Comparison of ENCODE assay signal across 29 mouse cellular contexts in genomic region chr3:94702856-94703255, GRCm38 (mm10). TPM values are rescaled to one million over a fixed set of nuclear protein-coding genes. Genes with fewer than 3 reads are reported as not detected.
DNase-seq lines count a peak whose midpoint lies in the region; ATAC-seq and TF ChIP-seq lines count a peak whose summit lies in the region.
"Had no signal": no experiment of that assay in that cellular context is flagged by ENCODE, and none has a peak within 500 bp of the region (broad histone marks: within the 10 kb centered on the region; RNA-seq: fewer than 3 reads in every experiment).

No protein-coding gene starts in this region.

- peaks cover 0 to 5% of the 10 kb centered on the region in 2 experiments; a peak in 2 of 4 replicates for H3K36me3 ChIP-seq in MEL (ENCODE audit: control insufficient read depth in 1 of 2, insufficient read depth in 2 of 2, low read length in 2 of 2)
- H3K36me3 ChIP-seq in liver, postnatal 0 days (replicated peaks; ENCODE audit: insufficient read depth, low read length), result no peaks in the 10 kb centered on the region
- H3K36me3 ChIP-seq: embryonic facial prominence, embryonic 12.5 days; hindbrain, embryonic 12.5 days; limb, embryonic 13.5 days; neural tube, embryonic 13.5 days had no signal

- no peak overlapping the region for H3K27ac ChIP-seq in MEL (ENCODE audit: control insufficient read depth, low read depth, low read length)
- peak overlapping the region; percentile 82 for H3K27ac ChIP-seq in liver, postnatal 0 days (ENCODE audit: low read depth)
- H3K27ac ChIP-seq: embryonic facial prominence, embryonic 12.5 days; hindbrain, embryonic 12.5 days; kidney, postnatal 0 days; limb, embryonic 13.5 days; neural tube, embryonic 13.5 days had no signal

- peak; percentile 31 for DNase-seq in heart, adult 11 months
- DNase-seq in heart, postnatal 4 days, result no peak
- peak; percentile 30 for DNase-seq in MEL (ENCODE audit: low read depth, low spot score)
- DNase-seq in liver, postnatal 0 days, result no peak
- DNase-seq in urinary bladder, postnatal 36 days (ENCODE audit: low spot score in 2 of 2), result no peak
- no peak for DNase-seq in thymus, postnatal 14 days
- DNase-seq: adrenal gland, postnatal 25 days; cerebellum, adult 11-12 months; gastrocnemius, postnatal 10 days; layer of hippocampus, adult 9-11 months; lung, embryonic 14.5 days; thymus, adult 18-20 months had no signal

- peaks cover 3 to 14% of the 10 kb centered on the region in 2 experiments for H3K4me1 ChIP-seq in MEL (ENCODE audit: control insufficient read depth in 1 of 2, insufficient read depth in 2 of 2, low read length in 2 of 2)
- H3K4me1 ChIP-seq in liver, postnatal 0 days (ENCODE audit: insufficient read depth), result peaks cover 5% of the 10 kb centered on the region; the same call in 1 of the 2 replicates
- H3K4me1 ChIP-seq: embryonic facial prominence, embryonic 12.5 days; hindbrain, embryonic 12.5 days; limb, embryonic 13.5 days; neural tube, embryonic 13.5 days had no signal

- peak; percentile 35 for ATAC-seq in erythroid progenitor cell, adult 5-6 weeks (replicated peaks; ENCODE audit: low FRiP score, poor library complexity, severe bottlenecking)
- ATAC-seq in liver, postnatal 0 days, result peak; percentile 55
- no peak for ATAC-seq in megakaryocyte progenitor cell, adult 5-6 weeks (replicated peaks; ENCODE audit: poor library complexity)
- ATAC-seq: forebrain, embryonic 14.5 days; midbrain, embryonic 16.5 days had no signal

- H3K4me3 ChIP-seq in MEL (ENCODE audit: control insufficient read depth in 1 of 2, insufficient read depth in 1 of 2, low read depth in 2 of 2, low read length in 2 of 2), result no peak overlapping the region
- H3K4me3 ChIP-seq in liver, postnatal 0 days (ENCODE audit: low read depth, low read length), result no peak overlapping the region
- H3K4me3 ChIP-seq: embryonic facial prominence, embryonic 12.5 days; hindbrain, embryonic 12.5 days; limb, embryonic 13.5 days; myocyte; neural tube, embryonic 13.5 days had no signal

- no peaks in the 10 kb centered on the region for H3K9me3 ChIP-seq in MEL (replicated peaks; ENCODE audit: insufficient read depth, low read length)
- H3K9me3 ChIP-seq in liver, postnatal 0 days (ENCODE audit: low read length), result no peaks in the 10 kb centered on the region
- H3K9me3 ChIP-seq: embryonic facial prominence, embryonic 12.5 days; hindbrain, embryonic 12.5 days; limb, embryonic 13.5 days; neural tube, embryonic 13.5 days had no signal

- no peak overlapping the region for H3K9ac ChIP-seq in MEL (ENCODE audit: control insufficient read depth, low read depth, low read length, poor library complexity, severe bottlenecking)
- no peak overlapping the region for H3K9ac ChIP-seq in liver, postnatal 0 days (replicated peaks)
- H3K9ac ChIP-seq: embryonic facial prominence, embryonic 12.5 days; hindbrain, embryonic 12.5 days; limb, embryonic 13.5 days; lung, embryonic 14.5 days; neural tube, embryonic 13.5 days had no signal

- TF ChIP-seq POLR2A in MEL (IDR thresholded peaks at IDR 0.05; ENCODE audit: control insufficient read depth in 1 of 2, insufficient read depth in 1 of 2, low read depth in 1 of 2, low read length in 2 of 2, poor library complexity in 1 of 2), result no peak

- no peak for TF ChIP-seq RAD21 in MEL (IDR thresholded peaks at IDR 0.05; ENCODE audit: low read depth, low read length)

- peak overlapping the region; percentile 15; the same call in 1 of the 2 replicates for H3K4me2 ChIP-seq in liver, postnatal 0 days (ENCODE audit: low read depth, low read length)
- H3K4me2 ChIP-seq: embryonic facial prominence, embryonic 12.5 days; hindbrain, embryonic 12.5 days; limb, embryonic 13.5 days; lung, embryonic 14.5 days; neural tube, embryonic 13.5 days had no signal

- no peak for TF ChIP-seq CTCF in MEL (IDR thresholded peaks at IDR 0.05 in 2 of 3, conservative IDR thresholded peaks at IDR 0.05 in 1 of 3; ENCODE audit: control insufficient read depth in 1 of 3, insufficient read depth in 1 of 3, low read depth in 2 of 3, low read length in 3 of 3, poor library complexity in 1 of 3, severe bottlenecking in 1 of 3)
- TF ChIP-seq CTCF in liver, postnatal 0 days (IDR thresholded peaks at IDR 0.05; ENCODE audit: low read depth), result no peak

- no peaks in the 10 kb centered on the region for H3K79me2 ChIP-seq in MEL (ENCODE audit: control insufficient read depth, insufficient read depth, low read length, poor library complexity)

- H3K27me3 ChIP-seq in MEL (ENCODE audit: control insufficient read depth in 1 of 2, insufficient read depth in 2 of 2, low read length in 2 of 2), result no peaks in the 10 kb centered on the region
- H3K27me3 ChIP-seq in liver, postnatal 0 days (ENCODE audit: insufficient read depth, low read length), result no peaks in the 10 kb centered on the region
- H3K27me3 ChIP-seq: embryonic facial prominence, embryonic 12.5 days; hindbrain, embryonic 12.5 days; limb, embryonic 13.5 days; neural tube, embryonic 13.5 days had no signal

- WGBS in liver, postnatal 0 days (ENCODE audit: insufficient replicate concordance), result 66% methylated on average over 3 of the region's 3 CpGs

- TF ChIP-seq EP300 in MEL (IDR thresholded peaks at IDR 0.05; ENCODE audit: low read depth in 1 of 2, low read length in 2 of 2), result 0 out of 4 replicates have a peak, but pooled peaks of 1 of the 2 experiments have one; percentile 1
- TF ChIP-seq EP300 in liver, postnatal 0 days (IDR thresholded peaks at IDR 0.05; ENCODE audit: low read depth), result no peak

TF ChIP-seq in MEL, 35 proteins besides CTCF, POLR2A, EP300 and RAD21:
- TF ChIP-seq CHD1 (IDR thresholded peaks at IDR 0.05; ENCODE audit: low read depth, low read length) (no peak), KAT2A (conservative IDR thresholded peaks at IDR 0.05; ENCODE audit: low read depth, low read length) (no peak), ZC3H11A (IDR thresholded peaks at IDR 0.05; ENCODE audit: low read depth, low read length) (no peak), POLR2AphosphoS2 (IDR thresholded peaks at IDR 0.05; ENCODE audit: low read length) (no peak), ZNF384 (IDR thresholded peaks at IDR 0.05; ENCODE audit: low read depth, low read length) (no peak), SIN3A (IDR thresholded peaks at IDR 0.05; ENCODE audit: low read length) (no peak), SMC3 (IDR thresholded peaks at IDR 0.05; ENCODE audit: low read depth, low read length) (no peak), NRF1 (IDR thresholded peaks at IDR 0.05; ENCODE audit: insufficient read depth, low read depth, low read length, poor library complexity, severe bottlenecking) (no peak)

RNA-seq across cellular contexts. Expression of gene Selenbp2, which starts 9.5 kb away (rescaled TPM):
- 1 to 10 TPM; 6.7 to 7.1 TPM for total RNA-seq in heart, postnatal 4 days (2021)
- 35.7 and 60.7 TPM in 2 replicates for total RNA-seq in MEL (2012; rRNA removed)
- 10 to 100 TPM in 1 of 2 experiments, not detected in 1; 67.0 TPM for polyA plus RNA-seq in MEL (2012; ENCODE audit: insufficient read depth in 1 of 2, insufficient read length in 2 of 2, low read depth in 1 of 2, low replicate concordance in 2 of 2, missing spikeins in 1 of 2)
- total RNA-seq in erythroid progenitor cell, adult 5-6 weeks (2015; ENCODE audit: low replicate concordance), result not detected in 2 replicates
- total RNA-seq in erythroid progenitor cell, adult 5-6 weeks (2017; ENCODE audit: low replicate concordance), result not detected in 2 replicates
- 35.1 and 39.9 TPM in 2 replicates for polyA plus RNA-seq in liver, postnatal 0 days (2015; fragmentation: Nextera tagmentation; extraction: Ambion mirVana)
- not detected in 2 replicates for total RNA-seq in megakaryocyte progenitor cell, adult 5-6 weeks (2015)
- total RNA-seq in megakaryocyte progenitor cell, adult 5-6 weeks (2017), result 0.14 TPM in 1 of 2 replicates, not detected in the other
- total RNA-seq: granulocyte monocyte progenitor cell, adult 5-6 weeks had no signal
- polyA plus RNA-seq: embryonic facial prominence, embryonic 12.5 days; forebrain, embryonic 14.5 days; hindbrain, embryonic 12.5 days; midbrain, embryonic 16.5 days had no signal

RNA-seq across cellular contexts. Expression of gene Tuft1, which starts 44.2 kb away (rescaled TPM):
- 10 to 100 TPM in 1 of 2 experiments, 1 to 10 TPM in 1; 8.1 to 10.2 TPM for total RNA-seq in heart, postnatal 4 days (2021)
- total RNA-seq in MEL (2012; rRNA removed), result 4.8 and 6.6 TPM in 2 replicates
- 10 to 100 TPM in 1 of 2 experiments, not detected in 1; 13.5 TPM for polyA plus RNA-seq in MEL (2012; ENCODE audit: insufficient read depth in 1 of 2, insufficient read length in 2 of 2, low read depth in 1 of 2, low replicate concordance in 2 of 2, missing spikeins in 1 of 2)
- 2.9 and 5.4 TPM in 2 replicates for total RNA-seq in erythroid progenitor cell, adult 5-6 weeks (2015; ENCODE audit: low replicate concordance)
- total RNA-seq in erythroid progenitor cell, adult 5-6 weeks (2017; ENCODE audit: low replicate concordance), result 2.4 and 12.6 TPM in 2 replicates
- polyA plus RNA-seq in liver, postnatal 0 days (2015; fragmentation: Nextera tagmentation; extraction: Ambion mirVana), result 7.5 and 8.1 TPM in 2 replicates
- total RNA-seq in megakaryocyte progenitor cell, adult 5-6 weeks (2015), result 3.5 TPM in 2 replicates
- total RNA-seq in megakaryocyte progenitor cell, adult 5-6 weeks (2017), result 4.2 and 5.2 TPM in 2 replicates

RNA-seq across cellular contexts. Expression of gene Gm10972, which starts 59.9 kb away (rescaled TPM):
- total RNA-seq in heart, postnatal 4 days (2021), result not detected
- not detected in 2 replicates for total RNA-seq in MEL (2012; rRNA removed)
- not detected for polyA plus RNA-seq in MEL (2012; ENCODE audit: insufficient read depth in 1 of 2, insufficient read length in 2 of 2, low read depth in 1 of 2, low replicate concordance in 2 of 2, missing spikeins in 1 of 2)
- total RNA-seq in erythroid progenitor cell, adult 5-6 weeks (2015; ENCODE audit: low replicate concordance), result not detected in 2 replicates
- not detected in 2 replicates for total RNA-seq in erythroid progenitor cell, adult 5-6 weeks (2017; ENCODE audit: low replicate concordance)
- polyA plus RNA-seq in liver, postnatal 0 days (2015; fragmentation: Nextera tagmentation; extraction: Ambion mirVana), result not detected in 2 replicates
- total RNA-seq in megakaryocyte progenitor cell, adult 5-6 weeks (2015), result not detected in 2 replicates
- not detected in 2 replicates for total RNA-seq in megakaryocyte progenitor cell, adult 5-6 weeks (2017)
- total RNA-seq: adrenal gland, postnatal 25 days; gastrocnemius, postnatal 10 days; granulocyte monocyte progenitor cell, adult 5-6 weeks; left cerebral cortex, adult 18-20 months; left cerebral cortex, postnatal 25 days had no signal
- polyA plus RNA-seq: embryonic facial prominence, embryonic 12.5 days; forebrain, embryonic 14.5 days; heart, postnatal 0 days; hindbrain, embryonic 12.5 days; kidney, postnatal 0 days; large intestine, adult 2 months; limb, embryonic 13.5 days; lung, embryonic 14.5 days; midbrain, embryonic 16.5 days; myocyte; neural tube, embryonic 13.5 days; spleen, adult 2 months; stomach, embryonic 14.5 days had no signal

Comparison
In these comparisons a context has a peak if more than half of its experiments do, and no peak if none do; other contexts are left out.
1. DNase-seq: peak in heart, adult 11 months (single experiment) and MEL (single experiment); none in heart, postnatal 4 days (single experiment), liver, postnatal 0 days (single experiment), urinary bladder, postnatal 36 days (0 of 2) and thymus, postnatal 14 days (single experiment).
2. RNA of gene Selenbp2, which starts 9.5 kb away (total RNA-seq): 35.7 to 60.7 TPM in MEL and 6.7 to 7.1 TPM in heart, postnatal 4 days; 0.14 TPM in megakaryocyte progenitor cell, adult 5-6 weeks and not detected in erythroid progenitor cell, adult 5-6 weeks; every median in the first group is over 4 times any median in the second.